Mouse (Mus musculus) CH12.LX (cell line): Measurements from ENCODE around the gene Cnot6. TPM values are rescaled to one million over a fixed set of nuclear protein-coding genes. Genes with fewer than 3 reads are reported as not detected.

ENCODE experiments used
- DNase-seq: peaks from one replicate; pipeline ENCODE4 v3.0.0-alpha.2; 2013; ENCODE audit errors: extremely low read depth
- H3K27ac ChIP-seq: 2 replicates; pipeline ENCODE4 v1.5.1; 2012; ENCODE audit warnings: low read depth, mild to moderate bottlenecking, control low read depth, moderate library complexity; ENCODE audit not compliant: insufficient read depth
- H3K27me3 ChIP-seq: replicated peaks from 2 replicates; pipeline ENCODE3; 2012; ENCODE audit warnings: inconsistent platforms
- H3K36me3 ChIP-seq, 2 experiments: replicated peaks in 1 of 2; 2 replicates each; pipeline versions ENCODE3 to v1.6.1; 2012; ENCODE audit warnings: inconsistent platforms in 1 of 2, low read length in 1 of 2, mild to moderate bottlenecking in 1 of 2, mixed read lengths in 1 of 2, moderate library complexity in 1 of 2; ENCODE audit not compliant: control insufficient read depth in 1 of 2, insufficient read depth in 1 of 2
- H3K4me1 ChIP-seq, 2 experiments: 2 replicates each; pipeline ENCODE4 v1.6.1; 2012; ENCODE audit warnings: inconsistent platforms in 1 of 2, moderate library complexity in 1 of 2; ENCODE audit not compliant: insufficient read depth in 2 of 2, control insufficient read depth in 1 of 2
- H3K4me2 ChIP-seq: 2 replicates; pipeline ENCODE4 v1.6.1; 2012; ENCODE audit warnings: low read depth, mild to moderate bottlenecking, control low read depth; ENCODE audit not compliant: poor library complexity, insufficient read depth, severe bottlenecking
- H3K4me3 ChIP-seq, 3 experiments: fragments of 150-350 bp in 1 of 3; sonication (generic) in 1 of 3; replicated peaks in 1 of 3; 2 replicates each; pipeline versions ENCODE3 to v1.5.1; 2011 to 2012; ENCODE audit warnings: low read depth in 2 of 3, low read length in 2 of 3, mild to moderate bottlenecking in 2 of 3, moderate library complexity in 2 of 3, control low read depth in 1 of 3, improper control_type of control experiment in 1 of 3, inconsistent platforms in 1 of 3, mixed read lengths in 1 of 3; ENCODE audit not compliant: poor library complexity in 1 of 3
- H3K79me2 ChIP-seq: replicated peaks from 2 replicates; pipeline ENCODE4 v1.6.1; 2012; ENCODE audit warnings: mild to moderate bottlenecking, moderate library complexity; ENCODE audit not compliant: control insufficient read depth, poor library complexity, insufficient read depth, severe bottlenecking; ENCODE audit errors: extremely low read depth
- H3K9ac ChIP-seq: 2 replicates; pipeline ENCODE4 v1.6.1; 2012; ENCODE audit warnings: low read depth, mild to moderate bottlenecking, control low read depth, moderate library complexity; ENCODE audit not compliant: insufficient read depth
- H3K9me3 ChIP-seq: replicated peaks from 2 replicates; pipeline ENCODE3; 2012; ENCODE audit warnings: low read length, inconsistent platforms, mixed read lengths
- CTCF ChIP-seq, 2 experiments: IDR thresholded peaks in 1 of 2; conservative IDR thresholded peaks in 1 of 2; 2 replicates each; pipeline ENCODE4 v1.5.1; 2011 to 2012; ENCODE audit warnings: low read depth in 2 of 2, low read length in 2 of 2, improper control_type of control experiment in 1 of 2, inconsistent platforms in 1 of 2, mild to moderate bottlenecking in 1 of 2, moderate library complexity in 1 of 2
- JUND ChIP-seq: conservative IDR thresholded peaks from 2 replicates; pipeline ENCODE4 v1.6.1; 2011; ENCODE audit warnings: low read depth, low read length, improper control_type of control experiment
- MAX ChIP-seq: IDR thresholded peaks from 2 replicates; pipeline ENCODE4 v1.6.1; 2011; ENCODE audit warnings: low read length, improper control_type of control experiment
- NRF1 ChIP-seq: IDR thresholded peaks from 2 replicates; pipeline ENCODE4 v1.6.1; 2014; ENCODE audit warnings: low read depth, mild to moderate bottlenecking, inconsistent platforms, low read length, improper control_type of control experiment, moderate library complexity
- POLR2AphosphoS2 ChIP-seq: IDR thresholded peaks from 2 replicates; pipeline ENCODE4 v1.6.1; 2011; ENCODE audit warnings: low read depth, low read length, improper control_type of control experiment
- RCOR1 ChIP-seq: conservative IDR thresholded peaks from 2 replicates; pipeline ENCODE4 v1.6.1; 2012; ENCODE audit warnings: low read depth, mild to moderate bottlenecking, inconsistent platforms, low read length, improper control_type of control experiment
- USF1 ChIP-seq: IDR thresholded peaks from 2 replicates; pipeline ENCODE4 v1.6.1; 2014; ENCODE audit warnings: low read depth, mild to moderate bottlenecking, inconsistent platforms, low read length, improper control_type of control experiment
- ZNF384 ChIP-seq: IDR thresholded peaks from 2 replicates; pipeline ENCODE4 v1.6.1; 2012; ENCODE audit warnings: low read depth, low read length, improper control_type of control experiment, inconsistent platforms
- dilution Hi-C: fragments of 300-500 bp; cut with MboI; formaldehyde crosslinking; loops from 2 replicates; pipeline ENCODE4 v1.14.3; 2020; ENCODE audit warnings: low sequenced_read_pairs; ENCODE audit not compliant: extremely low pct_unique_long_range_greater_than_20kb, extremely low pct_ligation_motif_present
- in situ Hi-C: fragments of 300-500 bp; cut with MboI; formaldehyde crosslinking; loops from 3 replicates; pipeline ENCODE4 v1.14.3; 2019; ENCODE audit warnings: low sequenced_read_pairs, low pct_ligation_motif_present, low pct_unique_long_range_greater_than_20kb, mixed read lengths
- polyA plus RNA-seq: library from polyadenylated mRNA; unstranded; fragments of >175 nt; gene quantifications from 2 replicates; pipeline ENCODE4 v1.2.1, GENCODE M21; 2012; ENCODE audit warnings: low read depth; ENCODE audit not compliant: insufficient read length
- total RNA-seq, 2 experiments: library from RNA; depleted of rRNA; stranded (reverse); fragments of 300-350 nt in 1 of 2; fragments of >200 nt in 1 of 2; gene quantifications; 2 replicates each; pipeline ENCODE4 v1.2.3; 2012 to 2014

Gene Cnot6
- total and polyA plus RNA-seq, 3 experiments: 32.4 to 90.8 (median 85.0) TPM

GRCm38 (mm10) chr11:49626748-49627147 lies 85.8 kb downstream of the Cnot6 start:
- TF ChIP-seq JUND (no peak), ZNF384 (no peak), MAX (no peak), USF1 (no peak), NRF1 (no peak), POLR2AphosphoS2 (no peak)
- no peaks in the 10 kb centered on the region for H3K79me2 ChIP-seq
- peaks cover 77% of the 10 kb centered on the region for H3K27me3 ChIP-seq
- in situ Hi-C loops: no loop called here
- no peak overlapping the region for H3K4me2 ChIP-seq
- dilution Hi-C loops: no loop called here
- H3K4me1 ChIP-seq: peaks cover 3 to 6% of the 10 kb centered on the region in 2 experiments
- no peaks in the 10 kb centered on the region for H3K36me3 ChIP-seq
- no peaks in the 10 kb centered on the region for H3K9me3 ChIP-seq
- no peak overlapping the region for H3K9ac ChIP-seq
- no peak overlapping the region for H3K4me3 ChIP-seq
- no peak overlapping the region for H3K27ac ChIP-seq
- DNase-seq: no peak

DNA sequence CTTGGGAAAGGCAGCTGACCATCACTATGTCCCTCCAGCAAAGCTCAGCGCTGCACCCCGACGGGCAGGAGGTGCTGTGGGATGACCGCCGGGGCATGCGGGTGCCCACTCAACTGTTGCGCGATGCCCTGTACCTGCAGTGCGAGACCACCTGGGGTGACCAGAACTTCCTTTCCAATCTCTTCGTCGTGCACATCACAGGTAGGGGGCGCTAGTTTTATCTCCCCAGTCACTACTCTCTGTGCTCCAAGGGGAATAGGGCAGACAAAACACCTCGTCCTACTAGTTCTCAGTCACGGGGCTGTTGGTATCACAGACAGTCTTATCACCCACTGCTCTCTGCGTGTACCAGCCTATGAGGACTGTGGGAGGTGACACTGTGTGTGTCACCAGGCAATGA lies 86.7 kb downstream of the Cnot6 start:
- no peak overlapping the region for H3K9ac ChIP-seq
- no peak overlapping the region for H3K4me2 ChIP-seq
- TF ChIP-seq RCOR1 (no peak), CTCF (conservative IDR thresholded peaks at IDR 0.05 in 1 of 2, IDR thresholded peaks at IDR 0.05 in 1 of 2; ENCODE audit: low read depth in 2 of 2, low read length in 2 of 2) (peak; percentile 45 to 57)
- TF ChIP-seq, all 38 proteins: peak for 1
- H3K4me3 ChIP-seq: no peak overlapping the region
- no peaks in the 10 kb centered on the region for H3K79me2 ChIP-seq
- H3K9me3 ChIP-seq: no peaks in the 10 kb centered on the region
- dilution Hi-C loops (no loop called here), in situ Hi-C loops (no loop called here)
- H3K36me3 ChIP-seq: no peaks in the 10 kb centered on the region
- H3K27ac ChIP-seq: no peak overlapping the region
- H3K27me3 ChIP-seq: peaks cover 79% of the 10 kb centered on the region
- 0 out of 4 replicates have a peak, but pooled peaks cover 0 to 3% of the 10 kb centered on the region in 2 experiments for H3K4me1 ChIP-seq
- DNase-seq: peak; percentile 25

GRCm38 (mm10) chr11:49624156-49624555 lies 88.4 kb downstream of the Cnot6 start:
- in situ Hi-C loops (no loop called here), dilution Hi-C loops (no loop called here)
- H3K27ac ChIP-seq: no peak overlapping the region
- no peak overlapping the region for H3K4me3 ChIP-seq
- 0 out of 4 replicates have a peak, but pooled peaks cover 0 to 3% of the 10 kb centered on the region in 2 experiments for H3K4me1 ChIP-seq
- no peaks in the 10 kb centered on the region for H3K9me3 ChIP-seq
- DNase-seq: no peak
- no peaks in the 10 kb centered on the region for H3K79me2 ChIP-seq
- TF ChIP-seq RCOR1: no peak
- H3K36me3 ChIP-seq: no peaks in the 10 kb centered on the region
- no peak overlapping the region for H3K4me2 ChIP-seq
- H3K27me3 ChIP-seq: peaks cover 79% of the 10 kb centered on the region
- no peak overlapping the region for H3K9ac ChIP-seq
